Comparison of ENCODE assay signal across 1 mouse cellular context in the genomic region with DNA sequence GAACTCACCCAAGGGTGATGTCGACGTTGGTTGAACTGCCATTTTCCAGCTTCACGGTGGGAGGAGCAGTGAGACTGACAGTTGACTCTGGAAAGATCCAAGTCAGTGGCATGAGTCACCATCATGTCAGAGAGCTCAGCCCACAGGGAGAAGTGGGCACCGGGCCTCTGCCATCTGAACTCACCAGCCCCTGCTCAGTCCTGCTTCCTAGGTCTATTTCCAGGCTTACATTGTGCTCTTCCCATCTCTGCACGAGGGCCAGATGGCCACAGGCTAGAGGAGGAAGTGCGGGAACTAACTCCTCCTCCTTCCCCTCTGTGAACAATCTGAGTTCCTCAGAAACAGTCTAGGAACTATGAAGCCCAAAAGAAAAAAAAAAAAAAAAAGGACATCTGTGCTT.
A peak's percentile ranks its signal among the peaks of the same experiment; 100 is the strongest.
TF ChIP-seq lines count a peak whose summit lies in the region.

No protein-coding gene starts in this region.

TF ChIP-seq in MEL, 35 proteins besides CTCF, POLR2A, EP300 and RAD21:
- TF ChIP-seq RCOR1 (IDR thresholded peaks at IDR 0.05; ENCODE audit: low read depth, low read length) (no peak), ZNF384 (IDR thresholded peaks at IDR 0.05; ENCODE audit: low read depth, low read length) (0 out of 2 replicates have a peak, but pooled peaks have one; percentile 32), CHD1 (IDR thresholded peaks at IDR 0.05; ENCODE audit: low read depth, low read length) (no peak)
